Mouse (Mus musculus): ENCODE measurements at regions not wholly inside any gene's neighbourhood (a gene's known extent, or its start where the extent isn't known, plus 50 kb on each side); places are given as distances from the start of the nearest gene placed in this dataset.
"Not testable (repeated sequence)": the region's sequence is repeated elsewhere in the genome, so short reads cannot be mapped to it uniquely, and the experiment has no call there.

- no peak for DNase-seq
Measured at GRCm38 (mm10) chr3:21888710-21889109, 187.7 kb upstream of the Tbl1xr1 start.

GRCm38 (mm10) chr3:21891819-21892480 is 184.5 kb upstream of the Tbl1xr1 start:
- no peak for DNase-seq

GRCm38 (mm10) chr3:21892864-21893404 is 183.5 kb upstream of the Tbl1xr1 start:
- no peak for DNase-seq

GRCm38 (mm10) chr3:21895551-21895950 is 180.9 kb upstream of the Tbl1xr1 start:
- DNase-seq, result peak; percentile 13 to 22

GRCm38 (mm10) chr3:21898241-21898640 is 178.2 kb upstream of the Tbl1xr1 start:
- no peak for DNase-seq

GRCm38 (mm10) chr3:21905384-21906073 is 170.9 kb upstream of the Tbl1xr1 start:
- peak; percentile 54 to 72 for DNase-seq

GRCm38 (mm10) chr3:21908828-21909227 is 167.6 kb upstream of the Tbl1xr1 start:
- DNase-seq, result no peak

- DNase-seq, result no peak
Measured at GRCm38 (mm10) chr3:21910080-21910479, 166.4 kb upstream of the Tbl1xr1 start.

GRCm38 (mm10) chr3:21911071-21911470 is 165.4 kb upstream of the Tbl1xr1 start:
- DNase-seq, result no peak

GRCm38 (mm10) chr3:21917228-21917910 is 159.1 kb upstream of the Tbl1xr1 start:
- DNase-seq, result no peak

- peak; percentile 89 to 90 for DNase-seq
Measured at GRCm38 (mm10) chr3:21918431-21918830, 158.0 kb upstream of the Tbl1xr1 start.

GRCm38 (mm10) chr3:21919931-21920330 is 156.5 kb upstream of the Tbl1xr1 start:
- DNase-seq, result no peak

GRCm38 (mm10) chr3:21931951-21932350 is 144.5 kb upstream of the Tbl1xr1 start:
- DNase-seq, result peak; percentile 47 to 81

- not testable (repeated sequence) for DNase-seq
Measured at GRCm38 (mm10) chr3:21932696-21933095, 143.8 kb upstream of the Tbl1xr1 start.

GRCm38 (mm10) chr3:21934731-21935271 is 141.7 kb upstream of the Tbl1xr1 start:
- DNase-seq, result peak; percentile 15 to 41

- DNase-seq, result peak; percentile 97 to 99
Measured at GRCm38 (mm10) chr3:21935571-21936261, 140.7 kb upstream of the Tbl1xr1 start.

GRCm38 (mm10) chr3:21936262-21936603 is 140.2 kb upstream of the Tbl1xr1 start:
- DNase-seq, result no peak

- DNase-seq, result peak in 1 of 2 experiments; percentile 49
Measured at GRCm38 (mm10) chr3:21936616-21937015, 139.8 kb upstream of the Tbl1xr1 start.

GRCm38 (mm10) chr3:21937281-21938035 is 139.0 kb upstream of the Tbl1xr1 start:
- no peak for DNase-seq

- peak; percentile 58 to 65 for DNase-seq
Measured at GRCm38 (mm10) chr3:21938071-21938848, 138.2 kb upstream of the Tbl1xr1 start.

- no peak for DNase-seq
Measured at GRCm38 (mm10) chr3:21939738-21940137, 136.7 kb upstream of the Tbl1xr1 start.
